Mouse (Mus musculus) adrenal gland, postnatal 0 days (tissue): ENCODE data around the gene Tnf. TPM values are rescaled to one million over a fixed set of nuclear protein-coding genes. Genes with fewer than 3 reads are reported as not detected.

Experiments used
- microRNA-seq: library from miRNA; unstranded; fragments of <30 nt; microRNA quantifications from one replicate; pipeline ENCODE4, GENCODE M21; 2016; ENCODE audit warnings: borderline replicate concordance; ENCODE audit not compliant: insufficient number of aligned reads
- polyA plus RNA-seq: library from polyadenylated mRNA; unstranded; fragments of >200 nt; fragmentation: Nextera tagmentation; extraction: Ambion mirVana; gene quantifications from 2 replicates; pipeline ENCODE4 v1.2.1, GENCODE M21; 2015

Gene Tnf
- 0.26 and 0.39 TPM in 2 replicates for polyA plus RNA-seq

DNA sequence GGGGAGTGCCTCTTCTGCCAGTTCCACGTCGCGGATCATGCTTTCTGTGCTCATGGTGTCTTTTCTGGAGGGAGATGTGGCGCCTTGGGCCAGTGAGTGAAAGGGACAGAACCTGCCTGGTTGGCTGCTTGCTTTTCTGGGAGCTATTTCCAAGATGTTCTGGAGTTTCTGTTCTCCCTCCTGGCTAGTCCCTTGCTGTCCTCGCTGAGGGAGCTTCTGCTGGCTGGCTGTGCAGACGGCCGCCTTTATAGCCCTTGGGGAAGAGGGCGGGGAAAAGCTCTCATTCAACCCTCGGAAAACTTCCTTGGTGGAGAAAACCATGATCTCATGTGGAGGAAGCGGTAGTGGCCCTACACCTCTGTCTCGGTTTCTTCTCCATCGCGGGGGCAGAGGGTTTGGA lies at the start of gene Tnf:
Gene Tnf (minus strand): TSS at position 221 of the 400 bp plus-strand sequence.

DNA sequence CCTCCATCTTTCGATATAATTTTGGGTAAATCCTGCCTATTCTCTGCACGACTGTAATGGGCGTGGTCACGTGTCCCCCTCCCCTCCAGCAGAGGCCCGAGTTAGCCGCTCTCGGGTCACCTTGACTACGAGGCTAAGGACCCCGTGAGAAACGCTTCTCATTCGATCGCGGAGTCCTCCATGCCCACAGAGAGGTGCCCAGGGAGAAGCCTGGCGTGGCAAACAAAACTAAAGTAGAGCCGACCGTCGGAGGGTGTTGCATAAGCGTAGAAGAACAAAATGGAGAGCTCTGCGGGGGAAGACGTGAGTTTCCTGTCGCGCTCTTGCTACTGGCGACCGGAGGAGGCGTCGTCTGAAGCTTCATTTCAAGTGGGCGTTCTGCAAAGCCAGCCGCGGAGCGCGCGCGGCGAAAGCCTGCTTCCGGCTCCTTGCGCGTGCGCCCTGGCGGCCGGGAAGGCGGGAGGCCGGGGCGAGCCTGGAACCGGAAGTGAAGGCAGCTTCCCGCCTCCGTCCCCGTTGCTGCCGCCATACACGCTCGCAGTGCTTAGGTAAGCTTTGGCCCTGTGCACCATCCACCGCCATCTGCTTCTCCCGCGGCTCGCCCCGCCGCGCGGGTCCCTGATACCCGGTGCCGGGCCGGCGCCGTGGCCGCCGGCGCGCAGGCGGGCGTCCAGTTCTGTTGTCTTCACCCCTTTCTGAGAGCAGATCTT lies 39.7 kb upstream of the Tnf start, which contains the start of gene Ddx39b:
Gene Ddx39b (plus strand): TSS at position 442 of the 710 bp plus-strand sequence.

DNA sequence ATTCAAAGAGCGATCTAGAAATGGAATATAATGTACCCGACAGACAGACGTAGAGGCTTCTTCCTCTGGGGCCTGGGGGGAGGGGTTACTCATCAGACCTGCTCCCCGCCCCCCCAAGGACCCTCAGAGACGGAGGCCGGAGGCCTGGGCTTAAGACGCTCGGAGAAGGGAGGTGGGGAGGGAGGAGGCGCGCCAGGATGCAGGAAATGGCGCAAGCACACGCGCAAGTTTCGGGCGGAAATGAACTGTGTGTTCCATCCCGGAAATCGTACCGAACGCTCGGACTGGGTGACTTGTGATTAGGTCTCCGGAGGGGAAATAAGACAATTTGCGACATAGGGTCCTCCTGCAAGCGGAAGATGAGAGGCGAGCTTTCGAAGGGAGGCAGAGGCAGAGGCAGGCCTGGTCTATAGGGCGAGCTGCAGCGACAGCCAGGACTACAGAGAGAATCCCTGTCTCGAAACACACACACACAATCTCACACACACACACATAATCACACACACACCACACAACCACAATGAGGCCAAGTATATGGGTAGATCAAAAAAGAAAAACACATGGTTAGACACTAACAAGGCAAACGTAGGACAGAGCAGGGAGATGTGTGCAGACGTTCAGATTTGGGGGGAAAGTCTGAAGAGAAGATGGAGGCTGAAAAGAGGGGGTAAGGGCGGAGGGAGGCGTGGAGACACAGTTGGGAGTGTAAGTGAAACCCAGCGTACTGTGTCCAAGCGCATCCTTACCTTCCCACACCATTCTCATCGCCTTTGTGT lies 34.0 kb upstream of the Tnf start, which contains the start of gene Nfkbil1:
Gene Nfkbil1 (minus strand): TSS at position 179 of the 776 bp plus-strand sequence.

GRCm38 (mm10) chr17:35233114-35233980 lies 31.5 kb upstream of the Tnf start, which contains the start of gene Atp6v1g2:
Gene Atp6v1g2 (plus strand): TSS chr17:35233660.

DNA sequence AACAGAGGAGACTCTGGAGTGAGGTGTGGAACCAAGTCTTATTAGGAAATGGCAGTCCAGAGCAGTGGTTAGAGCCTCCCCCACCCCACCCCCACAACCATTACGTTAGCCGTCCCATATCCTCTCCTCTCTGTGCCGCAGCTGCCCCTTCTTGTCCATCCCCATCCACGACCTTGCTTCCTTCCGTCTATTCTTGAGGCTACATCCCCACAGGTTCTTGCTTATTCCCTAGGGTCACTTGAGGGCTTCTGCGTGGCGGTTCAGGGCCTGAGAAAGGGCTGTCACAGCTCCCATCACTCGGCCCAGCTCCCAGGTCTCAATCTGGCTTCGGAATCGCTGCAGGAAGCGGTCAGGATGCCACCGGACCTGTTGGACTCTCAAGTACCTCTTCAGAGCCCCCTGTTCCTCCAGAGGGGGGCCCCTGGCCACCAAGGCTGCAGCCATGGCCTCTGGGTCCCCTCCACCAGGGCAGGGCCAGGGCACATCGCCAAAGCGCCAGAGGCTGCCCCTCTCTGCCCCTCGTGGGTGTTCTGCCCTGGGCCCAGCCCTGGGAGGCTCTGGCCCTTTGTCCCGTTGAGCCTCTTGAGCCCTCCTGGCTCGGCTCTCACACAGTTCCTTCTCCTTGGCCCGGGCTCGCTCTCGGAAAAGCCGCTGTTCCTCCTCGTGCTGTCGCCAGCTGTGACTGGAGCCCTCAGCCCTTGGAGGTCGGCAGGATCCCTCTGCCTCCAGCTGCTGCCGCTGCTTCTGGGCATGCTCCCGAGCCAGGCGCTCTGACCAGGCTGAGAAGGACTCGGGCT lies 18.5 kb upstream of the Tnf start, which contains the start of gene Gm16181:
Gene Gm16181 (plus strand): TSS at position 679 of the 797 bp plus-strand sequence.

DNA sequence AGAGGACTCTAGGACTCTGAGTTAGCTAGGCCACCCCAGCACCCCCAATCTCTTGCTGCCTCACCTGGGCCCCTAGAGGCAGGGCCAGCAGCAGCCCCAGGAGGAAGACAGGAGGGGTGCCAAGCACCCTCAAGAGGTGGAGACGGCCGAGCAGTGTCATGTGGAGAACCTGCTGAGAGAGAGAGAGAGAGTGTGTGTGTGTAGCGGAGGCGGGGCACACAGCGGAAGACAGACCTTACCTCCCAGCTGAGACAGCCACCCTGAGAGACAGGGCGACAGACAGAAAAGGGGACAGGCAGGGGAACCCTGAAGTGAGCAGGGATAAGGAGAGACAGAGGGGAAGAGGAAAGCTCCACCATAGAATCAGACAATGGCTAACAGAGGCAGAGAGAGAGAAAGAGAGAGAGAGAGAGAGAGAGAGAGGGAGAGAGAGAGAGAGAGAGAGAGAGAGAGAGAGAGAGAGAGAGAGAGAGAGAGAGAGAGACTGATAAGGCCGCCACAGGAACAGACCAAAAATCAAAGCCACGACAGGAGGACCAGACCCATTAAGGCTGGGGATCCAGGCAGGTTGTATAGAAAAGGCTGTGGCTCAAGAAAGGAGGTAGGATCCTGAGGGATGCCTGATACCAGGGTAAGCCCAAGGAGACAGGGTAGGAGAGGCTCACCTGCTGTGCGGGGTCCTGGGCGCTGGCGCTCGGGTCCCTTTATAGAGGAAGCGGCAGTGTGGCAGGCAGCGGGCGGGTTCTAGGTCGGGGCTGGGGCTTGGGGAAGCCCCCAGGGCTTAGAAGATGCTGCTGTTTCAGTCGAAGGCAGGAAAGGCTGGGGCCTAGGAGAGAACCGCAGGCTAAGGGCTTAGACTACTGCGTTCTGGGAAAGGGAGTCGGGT lies 2.9 kb upstream of the Tnf start, which contains the start of gene Lta:
Gene Lta (minus strand): TSS at position 858 of the 886 bp plus-strand sequence.

GRCm38 (mm10) chr17:35193881-35194843 lies 7.6 kb downstream of the Tnf start, which contains the start of gene Ltb:
Gene Ltb (plus strand): TSS chr17:35194439.

GRCm38 (mm10) chr17:35187959-35188610 lies 13.7 kb downstream of the Tnf start, which contains the start of gene Lst1:
Gene Lst1 (minus strand): TSS chr17:35188439.

DNA sequence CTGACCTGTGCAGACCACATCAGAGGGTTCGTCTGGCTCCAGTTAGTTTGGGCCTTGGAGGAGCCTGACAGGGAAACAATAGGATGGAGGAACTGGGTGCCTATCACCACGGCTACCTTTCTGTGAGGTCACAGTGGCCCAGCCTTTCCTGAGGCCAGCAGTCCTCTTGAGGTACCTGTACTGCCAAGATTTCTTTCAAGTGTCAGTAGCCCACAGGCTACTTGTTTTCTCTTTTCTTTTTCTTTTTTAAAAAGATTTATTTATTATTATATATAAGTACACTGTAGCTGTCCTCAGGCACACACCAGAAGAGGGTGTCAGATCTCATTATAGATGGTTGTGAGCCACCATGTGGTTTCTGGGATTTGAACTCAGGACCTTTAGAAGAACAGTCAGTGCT lies 25.8 kb downstream of the Tnf start, which contains the start of gene Aif1:
Gene Aif1 (minus strand): TSS at position 101 of the 400 bp plus-strand sequence.

DNA sequence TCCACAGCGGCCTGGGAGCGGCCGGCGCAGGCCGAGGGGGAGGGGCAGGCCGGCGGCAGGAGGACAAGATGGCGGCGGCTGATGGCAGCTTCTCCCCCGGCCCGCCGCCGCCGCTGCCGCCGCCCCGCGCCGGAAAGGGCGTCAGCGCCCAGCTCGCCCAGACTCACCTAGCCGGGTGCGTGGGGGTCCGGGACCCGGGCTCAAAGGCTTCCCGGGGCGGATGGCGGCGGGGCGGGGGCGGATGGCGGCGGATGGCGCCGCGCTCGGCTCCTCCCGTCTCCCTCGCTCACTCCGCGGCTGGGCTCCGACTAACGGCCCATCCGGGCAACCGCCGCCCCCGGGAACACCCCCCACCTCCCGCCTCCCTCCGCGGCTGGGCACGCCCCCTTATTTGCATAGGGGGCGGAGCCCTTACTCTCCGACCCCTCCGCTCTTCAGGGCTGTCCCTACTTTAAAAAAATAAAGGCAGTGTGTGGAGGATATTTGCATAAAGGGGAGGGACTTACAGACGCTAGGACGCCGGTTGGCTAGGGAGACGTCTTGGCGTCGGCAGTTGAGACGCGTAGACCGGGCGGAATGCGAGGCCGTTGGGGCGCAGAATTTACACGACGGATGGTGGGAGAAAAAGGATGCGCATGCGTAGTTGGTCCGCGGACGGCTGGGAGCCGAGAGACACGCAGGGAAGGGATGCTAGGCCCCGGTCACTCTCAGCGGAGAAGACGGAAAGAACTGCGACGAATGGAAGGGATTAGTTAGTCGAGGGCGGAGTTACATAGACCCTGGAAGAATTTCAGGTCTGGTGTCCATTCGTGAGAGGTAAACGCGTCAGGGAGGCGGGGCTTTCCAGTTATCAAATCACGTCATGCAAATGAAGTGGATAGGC lies 37.0 kb downstream of the Tnf start, which contains the start of gene Prrc2a:
Gene Prrc2a (minus strand): TSS at position 330 of the 883 bp plus-strand sequence.

Small RNA genes within 50 kb of the gene (microRNA-seq; reads per million reads assigned to microRNA genes)
- gene Mir6973a, result not detected
- gene Mir6974, result not detected
- gene Mir6975, result not detected
- gene Mir8094, result not detected

Other genes with a start within 250 kb of the Tnf start
- gene Hspa1b, start 242.8 kb downstream of the Tnf start, polyA plus RNA-seq, result 1.4 and 1.6 TPM in 2 replicates
- gene Gm20481, start 232.1 kb downstream of the Tnf start, polyA plus RNA-seq, result not detected in 2 replicates
- gene Hspa1a, start 229.9 kb downstream of the Tnf start, polyA plus RNA-seq, result 11.8 and 21.4 TPM in 2 replicates
- 0.11 and 0.17 TPM in 2 replicates for gene Hspa1l, start 229.3 kb downstream of the Tnf start, polyA plus RNA-seq
- 62.8 and 87.8 TPM in 2 replicates for gene Lsm2, start 220.1 kb downstream of the Tnf start, polyA plus RNA-seq
- 31.9 and 37.8 TPM in 2 replicates for gene Vars, start 201.0 kb downstream of the Tnf start, polyA plus RNA-seq
- 0.21 and 0.35 TPM in 2 replicates for gene Vwa7, start 185.4 kb downstream of the Tnf start, polyA plus RNA-seq
- 4.2 and 6.4 TPM in 2 replicates for gene Sapcd1, start 174.0 kb downstream of the Tnf start, polyA plus RNA-seq
- 2.5 and 3.4 TPM in 2 replicates for gene Msh5, start 155.3 kb downstream of the Tnf start, polyA plus RNA-seq
- gene Clic1, start 152.0 kb downstream of the Tnf start, polyA plus RNA-seq, result 309 and 357 TPM in 2 replicates
- gene Ddah2, start 143.0 kb downstream of the Tnf start, polyA plus RNA-seq, result 134 and 219 TPM in 2 replicates
- 0.19 and 0.61 TPM in 2 replicates for gene Ly6g6c, start 136.6 kb downstream of the Tnf start, polyA plus RNA-seq
- gene Mpig6b, start 135.8 kb downstream of the Tnf start, polyA plus RNA-seq, result 0.55 and 0.69 TPM in 2 replicates
- 0.12 and 0.55 TPM in 2 replicates for gene Ly6g6e, start 125.1 kb downstream of the Tnf start, polyA plus RNA-seq
- gene Ly6g6d, start 123.9 kb downstream of the Tnf start, polyA plus RNA-seq, result 1.4 and 2.1 TPM in 2 replicates
- gene Ly6g6f, start 116.4 kb downstream of the Tnf start, polyA plus RNA-seq, result 0.22 and 0.73 TPM in 2 replicates
- 94.1 and 104 TPM in 2 replicates for gene Abhd16a, start 112.7 kb downstream of the Tnf start, polyA plus RNA-seq
- not detected in 2 replicates for gene Ly6g5c, start 93.7 kb downstream of the Tnf start, polyA plus RNA-seq
- 0.30 and 0.47 TPM in 2 replicates for gene Ly6g5b, start 86.6 kb downstream of the Tnf start, polyA plus RNA-seq
- gene Gpank1, start 80.6 kb downstream of the Tnf start, polyA plus RNA-seq, result 14.4 and 16.6 TPM in 2 replicates
- gene Csnk2b, start 80.0 kb downstream of the Tnf start, polyA plus RNA-seq, result 161 and 223 TPM in 2 replicates
- 8.9 and 11.5 TPM in 2 replicates for gene D17H6S53E, start 75.6 kb downstream of the Tnf start, polyA plus RNA-seq
- gene Apom, start 70.0 kb downstream of the Tnf start, polyA plus RNA-seq, result 26.8 and 40.5 TPM in 2 replicates
- 40.7 and 47.0 TPM in 2 replicates for gene Bag6, start 66.8 kb downstream of the Tnf start, polyA plus RNA-seq
- 64.0 and 83.9 TPM in 2 replicates for gene Prrc2a, start 37.1 kb downstream of the Tnf start, polyA plus RNA-seq
- gene Aif1, start 25.9 kb downstream of the Tnf start, polyA plus RNA-seq, result 28.3 and 48.7 TPM in 2 replicates
- gene Lst1, start 13.6 kb downstream of the Tnf start, polyA plus RNA-seq, result 25.5 and 35.9 TPM in 2 replicates
- 2.1 and 4.4 TPM in 2 replicates for gene Ltb, start 7.6 kb downstream of the Tnf start, polyA plus RNA-seq
- gene Lta, start 3.3 kb upstream of the Tnf start, polyA plus RNA-seq, result 0.09 and 0.25 TPM in 2 replicates
- 0.37 TPM in 1 of 2 replicates, not detected in the other for gene Gm16181, start 18.8 kb upstream of the Tnf start, polyA plus RNA-seq
- 9.4 and 13.5 TPM in 2 replicates for gene Atp6v1g2, start 31.7 kb upstream of the Tnf start, polyA plus RNA-seq
- gene Nfkbil1, start 33.8 kb upstream of the Tnf start, polyA plus RNA-seq, result 15.2 and 18.3 TPM in 2 replicates
- gene Ddx39b, start 39.7 kb upstream of the Tnf start, polyA plus RNA-seq, result 140 and 197 TPM in 2 replicates
- 191 and 238 TPM in 2 replicates for gene H2-D1, start 60.7 kb upstream of the Tnf start, polyA plus RNA-seq
- gene H2-Q1, start 118.4 kb upstream of the Tnf start, polyA plus RNA-seq, result 0.07 and 0.44 TPM in 2 replicates
- 0.69 and 2.1 TPM in 2 replicates for gene H2-Q2, start 140.2 kb upstream of the Tnf start, polyA plus RNA-seq
- gene H2-Q4, start 177.6 kb upstream of the Tnf start, polyA plus RNA-seq, result 6.1 and 9.2 TPM in 2 replicates
- gene H2-Q6, start 222.8 kb upstream of the Tnf start, polyA plus RNA-seq, result 0.16 and 1.2 TPM in 2 replicates
- 2.4 and 3.1 TPM in 2 replicates for gene H2-Q7, start 237.1 kb upstream of the Tnf start, polyA plus RNA-seq